Mouse (Mus musculus) lung, postnatal 0 days (tissue): Measurements from ENCODE around the gene 1810043G02Rik. TPM values are rescaled to one million over a fixed set of nuclear protein-coding genes. Genes with fewer than 3 reads are reported as not detected.

Experiments
- ATAC-seq: fragments of 200-750 bp; cut with Nextera tagmentation; 2 replicates; pipeline ENCODE4 v1.8.0; 2017; ENCODE audit warnings: moderate library complexity
- DNase-seq: peaks from one replicate; pipeline ENCODE4 v3.0.0-alpha.2; 2016; ENCODE audit warnings: low spot score
- H3K27ac ChIP-seq: fragments of 300-500 bp; sonication (generic); 2 replicates; pipeline ENCODE4 v1.5.1; 2014; ENCODE audit warnings: antibody characterized with exemption, mild to moderate bottlenecking, low read length, mixed read lengths
- H3K27me3 ChIP-seq: fragments of 300-500 bp; sonication (generic); replicated peaks from 2 replicates; pipeline ENCODE4 v1.6.1; 2014; ENCODE audit warnings: low read length, mixed read lengths; ENCODE audit not compliant: insufficient read depth
- H3K36me3 ChIP-seq: fragments of 300-500 bp; sonication (generic); 2 replicates; pipeline ENCODE4 v1.6.1; 2014; ENCODE audit warnings: low read length, mixed read lengths; ENCODE audit not compliant: insufficient read depth
- H3K4me1 ChIP-seq: fragments of 300-500 bp; sonication (generic); 2 replicates; pipeline ENCODE4 v1.6.1; 2014; ENCODE audit warnings: antibody characterized with exemption, low read depth, low read length, mixed read lengths; ENCODE audit not compliant: insufficient read depth
- H3K4me2 ChIP-seq: fragments of 300-500 bp; sonication (generic); replicated peaks from 2 replicates; pipeline ENCODE4 v1.6.1; 2014; ENCODE audit warnings: low read depth, mild to moderate bottlenecking, low read length, moderate library complexity, mixed read lengths
- H3K4me3 ChIP-seq: fragments of 300-500 bp; sonication (generic); 2 replicates; pipeline ENCODE4 v1.5.1; 2014; ENCODE audit warnings: low read depth, low read length
- H3K9ac ChIP-seq: fragments of 300-500 bp; sonication (generic); replicated peaks from 2 replicates; pipeline ENCODE4 v1.6.1; 2014; ENCODE audit warnings: low read depth, mild to moderate bottlenecking
- H3K9me3 ChIP-seq: fragments of 300-500 bp; sonication (generic); 2 replicates; pipeline ENCODE4 v1.6.1; 2016; ENCODE audit warnings: low read length, mixed read lengths
- CTCF ChIP-seq: IDR thresholded peaks from 2 replicates; pipeline ENCODE4 v1.5.1; 2016; ENCODE audit warnings: antibody characterized with exemption, mild to moderate bottlenecking
- EP300 ChIP-seq: IDR thresholded peaks from 2 replicates; pipeline ENCODE4 v1.6.1; 2016; ENCODE audit warnings: antibody characterized with exemption, mild to moderate bottlenecking, control low read depth
- WGBS: fragments of 180-500 bp; shearing (Covaris S2); extraction: QIAGEN DNeasy Blood & Tissue Kit; methylation state at CpG from one replicate; pipeline ENCODE4 v1.1.7; 2014; 5-methylcytosine and 5-hydroxymethylcytosine counted together
- polyA plus RNA-seq: library from polyadenylated mRNA; unstranded; fragments of >200 nt; fragmentation: Nextera tagmentation; extraction: Ambion mirVana; gene quantifications from 2 replicates; pipeline ENCODE4 v1.2.1, GENCODE M21; 2015

Gene 1810043G02Rik
- polyA plus RNA-seq, 1 experiment from 2014 or later, result 16.8 TPM

GRCm38 (mm10) chr10:78031987-78032386 lies 53.7 kb downstream of the 1810043G02Rik start:
- H3K27ac ChIP-seq, result no peak overlapping the region
- ATAC-seq (no peak), DNase-seq (no peak)
- H3K9me3 ChIP-seq, result no peaks in the 10 kb centered on the region
- no peaks in the 10 kb centered on the region for H3K4me1 ChIP-seq
- no peak overlapping the region for H3K4me2 ChIP-seq
- no peak overlapping the region for H3K4me3 ChIP-seq
- WGBS, result 72% methylated on average over 2 of the region's 2 CpGs
- H3K36me3 ChIP-seq, result no peaks in the 10 kb centered on the region
- H3K9ac ChIP-seq, result no peak overlapping the region
- TF ChIP-seq EP300 (no peak), CTCF (no peak)
- H3K27me3 ChIP-seq, result no peaks in the 10 kb centered on the region

Other genes with a start within 250 kb of the 1810043G02Rik start
- not detected in 2 replicates for gene Gm18596, start 235.9 kb upstream of the 1810043G02Rik start, polyA plus RNA-seq
- not detected in 2 replicates for gene Gm9736, start 227.2 kb upstream of the 1810043G02Rik start, polyA plus RNA-seq
- gene Gm3233, start 218.8 kb upstream of the 1810043G02Rik start, polyA plus RNA-seq, result not detected in 2 replicates
- gene Gm3238, start 207.2 kb upstream of the 1810043G02Rik start, polyA plus RNA-seq, result not detected in 2 replicates
- not detected in 2 replicates for gene Gm7138, start 201.6 kb upstream of the 1810043G02Rik start, polyA plus RNA-seq
- gene Gm3250, start 196.0 kb upstream of the 1810043G02Rik start, polyA plus RNA-seq, result not detected in 2 replicates
- not detected in 2 replicates for gene Gm7137, start 190.3 kb upstream of the 1810043G02Rik start, polyA plus RNA-seq
- gene Gm9639, start 183.4 kb upstream of the 1810043G02Rik start, polyA plus RNA-seq, result not detected in 2 replicates
- gene Gm19668, start 179.4 kb upstream of the 1810043G02Rik start, polyA plus RNA-seq, result not detected in 2 replicates
- not detected in 2 replicates for gene Gm9507, start 166.7 kb upstream of the 1810043G02Rik start, polyA plus RNA-seq
- not detected in 2 replicates for gene Gm2696, start 163.8 kb upstream of the 1810043G02Rik start, polyA plus RNA-seq
- gene Krtap10-4, start 151.4 kb upstream of the 1810043G02Rik start, polyA plus RNA-seq, result not detected in 2 replicates
- gene Krtap10-10, start 142.6 kb upstream of the 1810043G02Rik start, polyA plus RNA-seq, result not detected in 2 replicates
- not detected in 2 replicates for gene Gm36176, start 131.7 kb upstream of the 1810043G02Rik start, polyA plus RNA-seq
- not detected in 2 replicates for gene Gm10318, start 125.7 kb upstream of the 1810043G02Rik start, polyA plus RNA-seq
- not detected in 2 replicates for gene Gm3285, start 116.5 kb upstream of the 1810043G02Rik start, polyA plus RNA-seq
- gene Lrrc3, start 76.0 kb upstream of the 1810043G02Rik start, polyA plus RNA-seq, result 1.2 and 1.6 TPM in 2 replicates
- gene Trpm2, start 8.0 kb upstream of the 1810043G02Rik start, polyA plus RNA-seq, result 0.52 and 0.74 TPM in 2 replicates
- 35.6 and 40.0 TPM in 2 replicates for gene Pfkl, start 31.6 kb downstream of the 1810043G02Rik start, polyA plus RNA-seq
- gene Dnmt3l, start 63.4 kb downstream of the 1810043G02Rik start, polyA plus RNA-seq, result 0.36 TPM in 1 of 2 replicates, not detected in the other
- gene Aire, start 65.1 kb downstream of the 1810043G02Rik start, polyA plus RNA-seq, result not detected in 2 replicates
- 5.4 and 5.8 TPM in 2 replicates for gene Icosl, start 90.8 kb downstream of the 1810043G02Rik start, polyA plus RNA-seq
- 24.8 and 27.0 TPM in 2 replicates for gene D10Jhu81e, start 191.3 kb downstream of the 1810043G02Rik start, polyA plus RNA-seq
- 5.8 and 6.4 TPM in 2 replicates for gene Pwp2, start 206.6 kb downstream of the 1810043G02Rik start, polyA plus RNA-seq